Mouse (Mus musculus) gastrocnemius, postnatal 10 days (tissue): ENCODE data around the gene Dock10. TPM values are rescaled to one million over a fixed set of nuclear protein-coding genes. Genes with fewer than 3 reads are reported as not detected.

ENCODE experiments used
- DNase-seq: peaks from one replicate; pipeline ENCODE4 v3.0.0; 2021; ENCODE audit warnings: mixed read lengths
- total RNA-seq, 2 experiments: library from RNA; stranded (reverse); gene quantifications; 2 replicates each; pipeline ENCODE4 v1.2.3; 2021

The Dock10 gene
- total RNA-seq, 2 experiments from 2014 or later: 12.0 to 17.2 TPM

- no peak for DNase-seq
Measured at GRCm38 (mm10) chr1:80728183-80728582, 30.1 kb downstream of the Dock10 start.

- DNase-seq: no peak
Measured at GRCm38 (mm10) chr1:80727403-80727802, 30.9 kb downstream of the Dock10 start.

- peak; percentile 60 for DNase-seq
Measured at GRCm38 (mm10) chr1:80722647-80723046, 35.7 kb downstream of the Dock10 start.

GRCm38 (mm10) chr1:80722001-80722400 is 36.3 kb downstream of the Dock10 start:
- DNase-seq: no peak

- no peak for DNase-seq
Measured at GRCm38 (mm10) chr1:80721181-80721580, 37.1 kb downstream of the Dock10 start.

- DNase-seq: no peak
Measured at GRCm38 (mm10) chr1:80720146-80720545, 38.2 kb downstream of the Dock10 start.

GRCm38 (mm10) chr1:80719436-80719835 is 38.9 kb downstream of the Dock10 start:
- no peak for DNase-seq

GRCm38 (mm10) chr1:80718666-80719065 is 39.7 kb downstream of the Dock10 start:
- DNase-seq: no peak

GRCm38 (mm10) chr1:80715917-80716316 is 42.4 kb downstream of the Dock10 start:
- DNase-seq: no peak

GRCm38 (mm10) chr1:80713920-80714319 is 44.4 kb downstream of the Dock10 start:
- DNase-seq: no peak

- DNase-seq: no peak
Measured at GRCm38 (mm10) chr1:80710607-80711261, 47.6 kb downstream of the Dock10 start.

GRCm38 (mm10) chr1:80710097-80710541 is 48.2 kb downstream of the Dock10 start:
- no peak for DNase-seq

- peak; percentile 14 for DNase-seq
Measured at GRCm38 (mm10) chr1:80709299-80709698, 49.0 kb downstream of the Dock10 start.

- DNase-seq: no peak
Measured at GRCm38 (mm10) chr1:80703279-80703678, 55.0 kb downstream of the Dock10 start.

GRCm38 (mm10) chr1:80676004-80676673 is 82.2 kb downstream of the Dock10 start:
- no peak for DNase-seq

- no peak for DNase-seq
Measured at GRCm38 (mm10) chr1:80671730-80672129, 86.6 kb downstream of the Dock10 start.

GRCm38 (mm10) chr1:80671056-80671455 is 87.3 kb downstream of the Dock10 start:
- DNase-seq: no peak

- no peak for DNase-seq
Measured at GRCm38 (mm10) chr1:80670387-80670786, 87.9 kb downstream of the Dock10 start.

- no peak for DNase-seq
Measured at GRCm38 (mm10) chr1:80665761-80666160, 92.6 kb downstream of the Dock10 start.

GRCm38 (mm10) chr1:80665161-80665560 is 93.2 kb downstream of the Dock10 start:
- no peak for DNase-seq

GRCm38 (mm10) chr1:80661506-80662402 is 96.6 kb downstream of the Dock10 start:
- no peak for DNase-seq

GRCm38 (mm10) chr1:80659465-80660245 is 98.7 kb downstream of the Dock10 start:
- DNase-seq: no peak
